Mouse (Mus musculus) kidney, embryonic 16.5 days (tissue): ENCODE data around the gene Hoxd11. TPM values are rescaled to one million over a fixed set of nuclear protein-coding genes. Genes with fewer than 3 reads are reported as not detected.

Experiments used
- ATAC-seq: fragments of 200-750 bp; cut with Nextera tagmentation; 2 replicates; pipeline ENCODE4 v1.8.0; 2017; ENCODE audit warnings: moderate TSS enrichment; ENCODE audit not compliant: low FRiP score, low TSS enrichment
- H3K27ac ChIP-seq: fragments of 300-500 bp; sonication (generic); 2 replicates; pipeline ENCODE4 v1.5.1; 2014; ENCODE audit warnings: low read length
- H3K27me3 ChIP-seq: fragments of 300-500 bp; sonication (generic); 2 replicates; pipeline ENCODE4 v1.6.1; 2014; ENCODE audit warnings: low read length, control low read depth, mixed read lengths; ENCODE audit not compliant: insufficient read depth
- H3K36me3 ChIP-seq: fragments of 300-500 bp; sonication (generic); 2 replicates; pipeline ENCODE4 v1.6.1; 2014; ENCODE audit warnings: low read length, control low read depth, mixed read lengths; ENCODE audit not compliant: insufficient read depth
- H3K4me1 ChIP-seq: fragments of 300-500 bp; sonication (generic); 2 replicates; pipeline ENCODE4 v1.6.1; 2014; ENCODE audit warnings: low read length, control low read depth, mixed read lengths; ENCODE audit not compliant: insufficient read depth
- H3K4me2 ChIP-seq: fragments of 300-500 bp; sonication (generic); replicated peaks from 2 replicates; pipeline ENCODE4 v1.6.1; 2014; ENCODE audit warnings: low read depth, low read length
- H3K4me3 ChIP-seq: fragments of 300-500 bp; sonication (generic); 2 replicates; pipeline ENCODE4 v1.5.1; 2014; ENCODE audit warnings: mild to moderate bottlenecking, low read length
- H3K9ac ChIP-seq: fragments of 300-500 bp; sonication (generic); replicated peaks from 2 replicates; pipeline ENCODE4 v1.6.1; 2014; ENCODE audit warnings: low read length
- H3K9me3 ChIP-seq: fragments of 300-500 bp; sonication (generic); 2 replicates; pipeline ENCODE4 v1.6.1; 2016; ENCODE audit warnings: low read length, control low read depth
- WGBS: fragments of 180-500 bp; shearing (Covaris S2); extraction: QIAGEN DNeasy Blood & Tissue Kit; methylation state at CpG from one replicate; pipeline ENCODE4 v1.1.7; 2014; 5-methylcytosine and 5-hydroxymethylcytosine counted together
- microRNA counts: library from miRNA; unstranded; fragments of <30 nt; microRNA quantifications from one replicate; lab custom pipeline; 2016
- microRNA-seq: library from miRNA; unstranded; fragments of <30 nt; microRNA quantifications from one replicate; pipeline ENCODE4, GENCODE M21; 2016
- polyA plus RNA-seq: library from polyadenylated mRNA; unstranded; fragments of >200 nt; fragmentation: Nextera tagmentation; extraction: Ambion mirVana; gene quantifications from 2 replicates; pipeline ENCODE4 v1.2.1, GENCODE M21; 2015

The Hoxd11 gene
- polyA plus RNA-seq, 1 experiment from 2014 or later, result 13.9 TPM

DNA sequence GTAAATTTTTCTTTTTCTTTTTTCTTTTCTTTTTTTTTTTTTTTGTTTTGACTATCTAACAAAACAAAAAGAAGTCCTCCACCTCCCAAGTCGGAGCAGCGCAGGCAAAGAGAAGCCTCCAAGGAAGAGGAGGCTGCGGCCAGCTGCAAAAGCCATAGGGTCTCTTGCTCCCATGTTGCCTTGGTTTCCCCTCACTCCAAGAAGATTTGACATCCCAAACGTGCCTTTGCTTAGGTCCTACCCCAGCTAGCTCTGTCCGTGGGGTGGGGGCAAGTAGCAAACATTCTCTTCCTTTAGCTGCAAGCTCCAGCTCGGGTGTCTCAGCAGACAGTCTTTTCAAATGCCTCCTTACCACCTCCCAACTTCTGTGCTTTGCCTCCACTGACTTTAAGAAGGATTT lies 54.4 kb downstream of the Hoxd11 start:
- Histone ChIP-seq H3K4me3 (peak overlapping the region; percentile 49), H3K9ac (peak overlapping the region; percentile 67), H3K4me2 (peak overlapping the region; percentile 76), H3K36me3 (peaks cover 2% of the 10 kb centered on the region; the same call in 1 of the 2 replicates), H3K27ac (peak overlapping the region; percentile 62), H3K9me3 (no peaks in the 10 kb centered on the region), H3K4me1 (peaks cover 79% of the 10 kb centered on the region), H3K27me3 (peaks cover 12% of the 10 kb centered on the region)
- no peak for ATAC-seq
- WGBS, result 16% methylated on average over 6 of the region's 6 CpGs

DNA sequence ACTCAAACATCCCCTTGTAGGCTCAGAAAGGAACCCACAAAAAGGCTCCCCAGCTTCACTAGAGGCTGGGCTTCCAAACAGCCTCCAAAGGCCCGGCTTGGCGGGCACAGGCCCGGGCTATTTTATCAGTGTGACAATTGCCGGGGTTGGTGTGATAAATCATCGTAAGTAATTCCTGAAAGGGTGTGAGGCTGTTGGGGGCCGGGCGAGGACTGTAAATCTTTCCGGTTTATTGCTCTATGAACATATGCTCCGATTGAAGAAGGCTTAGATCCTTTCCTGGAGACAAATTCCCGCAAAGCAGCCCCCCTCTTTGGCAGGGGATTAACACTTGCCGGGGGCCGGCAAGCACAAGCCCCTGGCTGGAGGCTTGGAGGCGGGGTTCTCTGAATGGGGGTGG lies 55.1 kb downstream of the Hoxd11 start:
- 9% methylated on average over 13 of the region's 13 CpGs for WGBS
- peak overlapping the region; percentile 80 for H3K27ac ChIP-seq
- H3K4me3 ChIP-seq, result peak overlapping the region; percentile 44
- H3K36me3 ChIP-seq, result peaks cover 2% of the 10 kb centered on the region; the same call in 1 of the 2 replicates
- H3K4me2 ChIP-seq, result peak overlapping the region; percentile 78
- no peaks in the 10 kb centered on the region for H3K9me3 ChIP-seq
- peaks cover 80% of the 10 kb centered on the region for H3K4me1 ChIP-seq
- no peak for ATAC-seq
- peaks cover 12% of the 10 kb centered on the region for H3K27me3 ChIP-seq
- peak overlapping the region; percentile 68 for H3K9ac ChIP-seq

GRCm38 (mm10) chr2:74734996-74735811 lies 55.8 kb downstream of the Hoxd11 start:
- Histone ChIP-seq H3K9me3 (no peaks in the 10 kb centered on the region), H3K4me2 (peak overlapping the region; percentile 78), H3K4me1 (peaks cover 88% of the 10 kb centered on the region), H3K36me3 (peaks cover 2% of the 10 kb centered on the region; the same call in 1 of the 2 replicates), H3K27me3 (peaks cover 12% of the 10 kb centered on the region), H3K4me3 (peak overlapping the region; percentile 44), H3K9ac (peak overlapping the region; percentile 68), H3K27ac (peak overlapping the region; percentile 80)
- 33% methylated on average over 27 of the region's 27 CpGs for WGBS
- ATAC-seq, result no peak

- Histone ChIP-seq H3K9me3 (no peaks in the 10 kb centered on the region), H3K4me2 (peak overlapping the region; percentile 78), H3K27ac (peak overlapping the region; percentile 80), H3K36me3 (peaks cover 2% of the 10 kb centered on the region; the same call in 1 of the 2 replicates), H3K4me1 (peaks cover 95% of the 10 kb centered on the region), H3K9ac (peak overlapping the region; percentile 68), H3K4me3 (peak overlapping the region; percentile 44), H3K27me3 (peaks cover 12% of the 10 kb centered on the region)
- WGBS, result 15% methylated on average over 42 of the region's 42 CpGs
- no peak for ATAC-seq
Observed at GRCm38 (mm10) chr2:74735851-74736687, 56.7 kb downstream of the Hoxd11 start.

MicroRNAs within 50 kb of the gene (microRNA counts, 519-probe panel; counts per million panel counts)
- microRNA mmu-miR-10b (lab: Ali Mortazavi, UCI), result 4,746 counts per million, percentile 95 among the panel's probes with 10 or more counts

Small RNA genes lying within 50 kb of the gene (microRNA-seq; reads per million reads assigned to microRNA genes)
- gene Gm44463 (not detected), gene Mir10b (66,701 reads per million, percentile 99 among the genes with 10 or more reads in this experiment)

Other genes with a start within 250 kb of the Hoxd11 start
- 18.1 and 20.7 TPM in 2 replicates for gene Lnpk, start 100.1 kb upstream of the Hoxd11 start, polyA plus RNA-seq
- gene Evx2, start 20.0 kb upstream of the Hoxd11 start, polyA plus RNA-seq, result not detected in 2 replicates
- 0.24 and 0.36 TPM in 2 replicates for gene Hoxd13, start 11.2 kb upstream of the Hoxd11 start, polyA plus RNA-seq
- gene Hoxd12, start 4.5 kb upstream of the Hoxd11 start, polyA plus RNA-seq, result 4.5 and 4.7 TPM in 2 replicates
- 33.5 and 38.5 TPM in 2 replicates for gene Hoxd10, start 12.4 kb downstream of the Hoxd11 start, polyA plus RNA-seq
- 38.2 and 38.4 TPM in 2 replicates for gene Hoxd9, start 18.2 kb downstream of the Hoxd11 start, polyA plus RNA-seq
- 41.0 and 45.6 TPM in 2 replicates for gene Hoxd8, start 25.1 kb downstream of the Hoxd11 start, polyA plus RNA-seq
- gene Hoxd3, start 32.4 kb downstream of the Hoxd11 start, polyA plus RNA-seq, result 14.6 and 15.4 TPM in 2 replicates
- gene Hoxd4, start 32.4 kb downstream of the Hoxd11 start, polyA plus RNA-seq, result 4.5 and 4.9 TPM in 2 replicates
- 1.3 and 2.1 TPM in 2 replicates for gene Gm28230, start 47.2 kb downstream of the Hoxd11 start, polyA plus RNA-seq
- gene Hoxd1, start 83.4 kb downstream of the Hoxd11 start, polyA plus RNA-seq, result 0.99 and 1.00 TPM in 2 replicates
- 133 and 136 TPM in 2 replicates for gene Mtx2, start 146.2 kb downstream of the Hoxd11 start, polyA plus RNA-seq